Mouse (Mus musculus): Measurements from ENCODE around the gene Chn2.

The Chn2 gene

DNA sequence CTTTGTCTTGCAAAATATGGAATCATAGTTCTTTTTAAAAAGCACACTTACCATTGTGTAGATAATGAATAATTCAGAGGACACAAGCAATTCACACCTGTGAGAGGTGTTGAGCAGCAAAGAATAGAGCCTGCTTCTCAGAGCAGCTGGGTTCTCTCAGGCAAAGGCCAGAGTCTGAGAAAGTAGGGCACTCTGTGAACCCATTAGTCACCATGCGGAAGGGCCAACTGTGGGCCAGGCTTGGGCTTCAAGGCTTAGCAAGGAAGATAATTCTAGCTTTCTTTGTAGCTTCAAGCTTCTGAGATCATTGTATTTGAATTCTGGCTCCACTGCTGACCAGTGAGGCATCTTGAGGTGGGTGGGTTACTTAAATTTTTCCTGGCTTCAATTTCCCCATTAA lies 2.8 kb downstream of the Chn2 start:
- no peak for DNase-seq (ENCODE audit: low spot score in 2 of 2)

DNA sequence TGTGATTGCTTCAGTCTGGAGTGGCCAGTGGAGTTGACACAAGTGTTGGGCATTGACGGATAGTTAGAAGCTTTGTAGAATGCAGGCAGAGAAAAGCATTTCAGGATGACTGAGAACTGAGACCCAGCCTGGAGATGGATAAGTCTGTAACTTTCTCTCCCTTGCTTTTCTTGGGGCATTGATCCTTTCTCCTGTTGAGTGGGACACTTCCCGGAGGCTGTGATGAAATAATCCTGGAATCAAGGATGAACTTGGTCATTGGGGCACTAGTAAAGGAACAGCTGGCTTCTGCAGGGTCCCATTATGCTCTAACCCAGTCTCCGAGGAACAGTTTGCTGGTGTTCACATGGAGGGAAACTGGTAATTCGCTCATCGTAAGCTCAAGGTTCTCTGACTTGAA lies 4.2 kb downstream of the Chn2 start:
- no peak for DNase-seq (ENCODE audit: low spot score in 2 of 2)

DNA sequence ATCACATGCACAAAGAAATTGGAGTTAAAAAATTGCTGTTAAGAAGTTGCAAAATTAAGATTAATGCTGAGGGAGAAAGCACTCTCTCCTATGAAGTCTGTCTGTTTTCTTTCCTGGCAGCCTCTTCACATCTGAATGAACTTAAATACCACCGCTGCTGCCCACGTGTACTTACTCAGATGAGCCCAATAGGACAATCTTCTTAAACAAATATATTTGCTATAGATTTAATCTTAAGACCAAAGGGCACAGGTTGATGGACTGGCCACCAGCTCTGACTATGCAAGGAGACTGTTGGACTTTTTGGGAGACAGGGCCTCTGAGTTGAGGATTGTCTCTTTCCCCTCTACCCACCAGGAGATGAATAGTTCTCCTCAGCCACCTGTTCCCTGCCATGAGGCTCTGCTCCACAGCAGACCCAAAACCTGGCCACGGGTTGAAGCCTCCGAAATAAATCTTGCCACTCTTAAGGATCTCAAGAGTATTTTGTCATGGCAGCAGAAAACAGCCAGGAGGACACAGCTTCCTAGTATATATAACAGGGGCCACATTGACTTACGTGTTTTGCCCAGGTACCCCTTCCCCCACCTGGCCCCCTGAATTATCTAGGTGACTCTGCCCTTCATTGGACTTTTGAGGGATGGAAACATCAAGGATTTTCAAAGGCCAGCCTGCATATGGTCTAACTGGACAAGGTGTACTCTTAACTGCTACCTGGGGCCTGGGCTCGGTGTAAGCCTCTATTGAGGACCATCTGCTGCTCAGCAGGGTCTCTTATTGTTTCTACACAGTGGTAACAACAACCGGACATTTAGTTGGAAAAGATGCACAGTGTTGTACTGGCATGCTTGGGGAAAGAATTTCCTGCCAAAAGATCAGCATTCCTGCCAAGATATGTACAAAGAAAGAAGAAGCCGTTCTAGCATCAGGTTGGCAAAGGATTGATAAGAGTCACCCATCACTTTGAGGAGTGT lies 6.7 kb downstream of the Chn2 start:
- DNase-seq (ENCODE audit: low spot score in 2 of 2) = no peak

DNA sequence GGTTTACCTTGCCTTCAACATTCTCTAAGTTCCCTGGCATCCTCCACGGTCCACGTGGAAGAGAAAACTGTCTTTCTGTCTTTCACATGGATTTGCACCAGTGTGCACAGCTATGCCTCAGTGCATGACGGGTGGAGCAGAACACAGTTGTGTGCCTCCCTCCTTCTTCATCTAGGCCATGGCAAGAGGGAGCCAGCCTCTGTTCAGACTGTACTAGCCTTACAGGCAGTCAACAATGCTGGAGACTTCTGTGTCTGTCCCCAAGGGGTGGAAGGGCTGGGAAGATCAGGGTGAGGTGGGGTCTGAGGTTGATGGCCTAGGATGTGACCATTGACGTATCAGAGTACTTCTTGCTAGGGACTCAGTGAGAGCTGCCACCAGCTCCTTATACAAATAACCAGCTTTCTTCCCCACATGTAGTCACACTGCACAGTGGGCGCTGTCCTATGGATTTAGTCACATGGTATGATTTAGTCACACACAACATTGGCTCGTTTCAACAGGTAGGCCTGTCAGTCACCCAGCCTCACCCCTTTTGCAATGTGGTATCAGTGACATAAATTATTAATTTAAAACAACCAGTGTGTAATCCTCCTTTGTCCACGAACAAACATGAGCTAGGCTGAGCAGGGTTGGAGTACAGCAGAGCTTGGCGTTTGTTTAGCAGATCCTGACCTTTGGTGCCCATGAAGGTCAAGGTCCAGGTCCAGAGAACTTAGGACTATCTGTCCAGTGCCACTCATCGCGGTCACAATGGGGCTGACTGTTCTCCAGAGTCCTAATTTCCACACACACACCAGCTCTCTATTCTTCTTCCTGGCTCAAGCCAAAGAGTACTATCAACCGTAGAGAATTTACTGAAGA lies 7.8 kb downstream of the Chn2 start:
- no peak for DNase-seq (ENCODE audit: low spot score in 2 of 2)

GRCm38 (mm10) chr6:54048768-54049167 lies 9.4 kb downstream of the Chn2 start:
- DNase-seq (ENCODE audit: low spot score in 2 of 2) = no peak

GRCm38 (mm10) chr6:54051173-54051572 lies 11.8 kb downstream of the Chn2 start:
- no peak for DNase-seq (ENCODE audit: low spot score in 2 of 2)

- no peak for DNase-seq (ENCODE audit: low spot score in 2 of 2)
Observed at GRCm38 (mm10) chr6:54052124-54052523, 12.8 kb downstream of the Chn2 start.

DNA sequence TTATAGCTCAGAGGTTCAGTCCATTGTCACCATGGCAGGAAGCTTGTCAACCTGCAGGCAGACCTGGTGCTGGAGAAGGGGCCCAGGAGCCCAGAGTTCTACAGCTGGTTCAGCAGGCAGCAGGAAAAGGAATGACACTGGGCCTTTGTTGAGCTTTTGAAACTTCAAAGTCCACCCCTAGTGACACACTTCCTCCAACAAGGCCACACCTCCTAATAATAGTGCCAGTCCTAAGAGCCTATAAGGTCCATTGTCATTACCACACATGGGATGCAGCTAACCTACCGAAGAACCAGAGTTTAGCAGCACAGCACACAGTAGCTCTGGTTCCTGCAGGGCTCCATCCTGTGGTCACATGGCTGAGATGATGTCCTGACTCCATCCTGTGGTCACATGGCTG lies 13.3 kb downstream of the Chn2 start:
- DNase-seq (ENCODE audit: low spot score in 2 of 2) = no peak

DNA sequence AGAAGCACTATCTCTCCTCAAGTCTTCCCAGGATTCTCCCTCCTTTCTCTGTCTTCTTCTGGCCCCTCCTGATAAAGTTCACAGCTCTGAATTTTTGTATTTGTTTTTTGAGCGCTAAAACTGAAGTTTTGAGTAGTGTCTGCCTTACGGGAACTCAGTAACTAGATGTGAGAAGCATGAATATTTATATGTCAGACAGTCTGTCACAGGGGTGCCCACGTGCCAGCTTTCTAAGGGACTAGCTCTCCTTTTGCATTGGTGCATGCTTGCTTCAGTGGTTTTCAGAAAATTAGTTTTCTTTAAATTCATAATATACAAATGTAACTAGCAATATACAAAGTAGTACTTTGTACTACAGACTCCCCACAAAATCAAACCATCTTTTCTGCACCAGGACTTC lies 14.0 kb downstream of the Chn2 start:
- no peak for DNase-seq (ENCODE audit: low spot score in 2 of 2)

- DNase-seq (ENCODE audit: low spot score in 2 of 2) = no peak
Observed at GRCm38 (mm10) chr6:54055387-54055786, 16.0 kb downstream of the Chn2 start.

DNA sequence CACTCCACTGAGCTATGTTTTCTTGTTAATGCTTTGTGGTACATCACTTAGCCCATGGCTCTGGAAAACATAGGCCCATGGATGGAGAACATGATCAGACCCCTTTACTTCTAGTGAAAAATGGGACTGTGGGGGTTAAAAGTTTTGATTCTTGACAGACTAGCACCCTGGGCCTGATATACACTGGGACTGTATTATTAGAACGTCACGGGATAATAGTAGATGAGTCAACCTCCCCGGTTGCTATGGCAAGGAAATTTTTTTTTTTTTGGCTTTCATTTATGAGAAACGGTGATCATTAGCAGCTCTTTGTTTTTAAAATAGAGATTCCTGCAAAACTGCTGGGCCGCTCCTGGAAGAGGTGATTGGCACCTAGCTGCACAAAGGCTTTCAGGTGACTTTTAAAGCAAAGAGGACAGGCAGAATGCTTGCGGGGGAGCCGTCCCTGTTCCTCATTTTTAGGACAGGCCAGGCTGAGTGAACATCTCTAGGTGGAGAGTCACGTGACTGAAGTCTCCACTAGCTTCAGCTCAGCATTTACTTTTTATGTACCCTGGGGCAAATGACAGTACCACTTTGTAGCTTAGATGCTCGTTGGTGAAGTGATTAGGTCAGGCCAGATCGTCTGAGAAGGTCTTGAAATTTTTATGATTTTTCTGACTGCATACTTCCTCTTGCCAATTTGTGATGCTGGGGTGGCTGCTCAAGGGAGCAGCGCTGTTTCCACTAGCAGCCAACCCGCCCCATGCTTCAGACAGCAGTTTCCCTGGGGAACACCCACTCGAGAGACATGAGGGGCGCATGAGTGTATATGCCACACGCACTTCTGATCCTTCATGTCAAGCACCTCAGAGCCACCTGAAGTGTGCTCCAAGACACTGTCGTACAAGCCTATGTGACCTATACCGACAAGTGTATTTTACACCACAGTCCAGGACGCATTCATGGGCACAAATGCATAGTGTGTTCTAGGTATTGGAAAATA lies 17.5 kb downstream of the Chn2 start:
- DNase-seq (ENCODE audit: low spot score in 2 of 2) = no peak

- no peak for DNase-seq (ENCODE audit: low spot score in 2 of 2)
Observed at GRCm38 (mm10) chr6:54057661-54058060, 18.3 kb downstream of the Chn2 start.

DNA sequence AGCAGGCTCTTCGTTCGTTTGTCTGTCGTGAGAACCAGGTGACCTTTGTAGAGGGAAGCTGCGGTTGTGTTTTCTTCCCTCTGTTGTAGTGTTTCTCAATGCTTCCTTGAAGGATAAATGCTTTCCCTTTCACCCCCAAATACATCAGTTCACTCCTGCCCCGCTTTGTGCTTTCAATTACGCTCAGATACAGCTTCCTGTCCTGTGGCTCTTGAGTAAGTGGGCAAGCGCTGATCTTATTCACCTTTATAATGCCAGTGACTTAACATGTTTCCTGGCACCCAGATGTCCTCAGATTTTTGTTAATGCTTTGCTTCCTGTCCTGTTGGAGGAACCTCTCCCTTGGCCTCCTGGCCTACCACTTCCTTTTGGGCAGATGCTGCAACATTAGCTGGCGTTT lies 19.5 kb downstream of the Chn2 start:
- DNase-seq (ENCODE audit: low spot score in 2 of 2) = no peak

GRCm38 (mm10) chr6:54060258-54060657 lies 20.9 kb downstream of the Chn2 start:
- DNase-seq (ENCODE audit: low spot score in 2 of 2) = no peak

- no peak for DNase-seq (ENCODE audit: low spot score in 2 of 2)
Observed at GRCm38 (mm10) chr6:54061375-54061774, 22.0 kb downstream of the Chn2 start.

GRCm38 (mm10) chr6:54063878-54064277 lies 24.5 kb downstream of the Chn2 start:
- no peak for DNase-seq (ENCODE audit: low spot score in 2 of 2)

GRCm38 (mm10) chr6:54067380-54067779 lies 28.0 kb downstream of the Chn2 start:
- no peak for DNase-seq (ENCODE audit: low spot score in 2 of 2)

DNA sequence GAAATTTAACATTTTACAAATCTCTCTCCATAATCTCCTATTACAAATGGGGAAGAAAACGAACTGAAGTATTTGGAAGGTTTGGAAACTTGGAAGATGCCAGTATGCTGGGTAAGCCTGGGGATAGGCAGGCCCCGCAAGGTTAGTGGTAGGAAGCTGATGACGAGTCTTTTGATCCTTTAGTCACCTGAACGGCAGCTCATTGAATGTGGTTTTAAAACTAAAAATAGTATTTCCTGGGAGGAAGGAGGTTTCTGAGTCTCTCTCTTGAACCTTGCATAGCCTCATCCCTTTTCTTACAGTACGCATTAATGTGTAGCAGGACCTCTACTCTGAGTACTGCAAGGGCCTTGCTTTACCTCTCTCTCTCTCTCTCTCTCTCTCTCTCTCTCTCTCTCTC lies 29.5 kb downstream of the Chn2 start:
- DNase-seq (ENCODE audit: low spot score in 2 of 2) = no peak

DNA sequence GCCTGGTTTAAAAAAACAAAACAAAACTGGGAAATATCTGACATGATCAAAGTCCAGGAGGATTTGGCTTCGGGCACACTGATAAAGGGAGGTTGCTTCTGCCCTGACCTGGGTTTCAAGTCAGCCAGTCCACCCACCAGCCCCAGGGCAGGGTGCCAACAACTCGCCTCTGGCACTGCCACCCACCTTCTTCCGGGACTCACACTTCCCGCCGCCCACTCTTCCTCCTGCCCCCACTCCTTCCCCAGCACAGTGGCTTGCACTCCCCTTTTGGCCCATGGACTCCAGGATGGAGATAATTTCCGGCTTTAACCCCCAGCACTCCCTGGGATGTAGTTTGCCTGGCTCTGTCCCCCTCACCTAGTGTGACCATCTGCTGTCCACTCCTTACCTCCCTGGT lies 31.4 kb downstream of the Chn2 start:
- peak in 1 of 2 experiments; percentile 21 for DNase-seq (ENCODE audit: low spot score in 2 of 2)

- no peak for DNase-seq (ENCODE audit: low spot score in 2 of 2)
Observed at GRCm38 (mm10) chr6:54071478-54071877, 32.1 kb downstream of the Chn2 start.

DNA sequence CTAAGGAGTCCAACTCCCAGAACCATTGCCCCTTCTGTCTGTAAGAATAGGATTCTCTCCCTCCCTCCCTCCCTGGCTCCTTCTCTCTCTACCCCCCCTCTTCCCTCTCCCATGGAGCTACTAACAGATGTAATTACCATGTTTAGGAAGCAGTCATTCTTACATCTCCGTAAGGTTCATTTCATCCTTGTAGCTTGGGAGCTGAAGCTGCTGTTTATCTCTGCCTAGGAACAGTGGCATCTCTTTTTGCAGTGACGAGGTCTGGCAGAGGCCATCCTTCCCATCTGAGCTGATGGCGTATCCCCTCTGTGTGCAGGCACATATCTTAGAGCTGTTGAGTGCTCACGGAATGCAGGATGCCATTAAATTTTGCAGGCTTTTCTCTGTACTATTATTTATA lies 35.1 kb downstream of the Chn2 start:
- no peak for DNase-seq (ENCODE audit: low spot score in 2 of 2)
